Mouse (Mus musculus) left cerebral cortex, adult 18-20 months (tissue): ENCODE data around the gene Pcdh15. TPM values are rescaled to one million over a fixed set of nuclear protein-coding genes. Genes with fewer than 3 reads are reported as not detected.
A peak's percentile ranks its signal among the peaks of the same experiment; 100 is the strongest.

Source experiments
- DNase-seq, 2 experiments: peaks; one replicate each; pipeline ENCODE4 v3.0.0; 2021 to 2022; ENCODE audit warnings: low spot score in 2 of 2, mixed read lengths in 1 of 2
- long read RNA-seq, 2 experiments: library from polyadenylated mRNA; stranded (forward); transcript quantifications; one replicate each; pipeline ENCODE4 v2.0.0; 2021
- total RNA-seq, 2 experiments: library from RNA; stranded (reverse); gene quantifications; 2 replicates each; pipeline ENCODE4 v1.2.3; 2021

The Pcdh15 gene
- 10 to 100 TPM; 23.6 to 24.2 TPM for total RNA-seq
- long read RNA-seq, experiment 1, partial matches to known transcripts, result 1 of 4 reads
- long read RNA-seq, experiment 1, other reads (novel, unspliced or antisense), result 3 of 4 reads
- long read RNA-seq, experiment 2, partial matches to known transcripts, result 1 of 2 reads
- long read RNA-seq, experiment 2, other reads (novel, unspliced or antisense), result 1 of 2 reads

DNA sequence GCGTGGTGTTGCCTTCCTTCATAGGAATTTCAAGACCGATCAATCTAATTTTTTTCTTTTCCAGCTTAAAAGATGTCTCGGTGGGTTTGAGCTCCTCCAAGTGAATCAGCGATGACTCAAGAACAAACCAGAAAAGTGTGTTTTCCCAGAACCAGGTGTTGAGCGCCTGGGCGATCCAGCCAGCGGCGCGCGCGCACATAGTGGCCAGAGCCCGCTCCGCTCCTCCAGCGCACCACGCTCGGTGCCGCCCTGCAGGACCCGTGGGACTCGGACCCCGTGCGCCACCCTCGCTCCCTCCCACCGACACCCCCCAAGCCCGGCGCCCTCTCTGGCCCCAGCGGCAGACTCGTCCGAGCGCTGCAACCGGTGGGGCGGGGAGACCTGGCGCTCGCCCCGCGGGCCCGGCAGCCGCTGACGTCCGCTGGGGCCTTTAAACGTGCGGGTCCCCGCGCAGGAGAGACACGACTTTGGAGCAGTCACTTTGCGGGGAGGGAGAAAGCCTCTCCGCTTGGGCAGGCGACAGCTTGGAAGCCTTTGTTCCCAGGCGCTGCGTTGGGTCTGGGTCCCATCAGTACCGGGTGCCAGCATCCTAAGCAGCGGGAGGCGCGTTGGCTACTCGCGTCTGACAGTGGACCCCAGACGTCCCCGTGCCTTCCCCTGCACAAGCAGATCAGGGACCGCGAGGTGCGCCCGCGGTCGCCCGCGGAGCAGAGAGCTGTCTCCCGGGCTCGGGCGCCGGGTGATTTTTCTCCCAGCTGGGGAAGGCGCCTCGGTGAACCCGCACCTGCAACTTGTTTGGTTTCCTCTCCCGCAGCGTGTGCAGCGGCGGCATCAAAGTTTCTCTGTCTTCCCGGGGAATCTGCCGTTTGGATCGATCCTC lies at the start of gene Pcdh15:
Gene Pcdh15 (plus strand): TSS at position 377 of the 880 bp plus-strand sequence.
- peak; percentile 36 to 54 for DNase-seq

DNA sequence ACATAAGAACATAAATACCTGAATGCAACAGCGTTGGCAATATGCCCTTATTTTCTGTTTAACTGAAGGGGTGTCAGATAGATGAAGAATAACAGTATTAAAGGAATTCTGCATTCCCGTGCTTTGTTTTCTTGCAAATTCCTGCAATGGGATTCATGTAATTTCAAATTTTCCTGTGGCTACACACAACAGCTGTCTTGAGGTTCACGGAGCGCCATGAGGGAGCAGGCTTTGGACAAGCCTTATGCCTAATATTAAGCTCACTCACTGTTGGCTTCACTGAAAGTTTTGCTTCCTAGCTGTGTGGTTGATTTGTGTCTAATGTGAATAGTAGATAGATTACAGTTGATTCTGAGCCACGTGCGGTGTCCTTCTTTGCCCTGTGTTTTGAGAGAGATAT lies 47.1 kb upstream of the Pcdh15 start:
- DNase-seq, result no peak

DNA sequence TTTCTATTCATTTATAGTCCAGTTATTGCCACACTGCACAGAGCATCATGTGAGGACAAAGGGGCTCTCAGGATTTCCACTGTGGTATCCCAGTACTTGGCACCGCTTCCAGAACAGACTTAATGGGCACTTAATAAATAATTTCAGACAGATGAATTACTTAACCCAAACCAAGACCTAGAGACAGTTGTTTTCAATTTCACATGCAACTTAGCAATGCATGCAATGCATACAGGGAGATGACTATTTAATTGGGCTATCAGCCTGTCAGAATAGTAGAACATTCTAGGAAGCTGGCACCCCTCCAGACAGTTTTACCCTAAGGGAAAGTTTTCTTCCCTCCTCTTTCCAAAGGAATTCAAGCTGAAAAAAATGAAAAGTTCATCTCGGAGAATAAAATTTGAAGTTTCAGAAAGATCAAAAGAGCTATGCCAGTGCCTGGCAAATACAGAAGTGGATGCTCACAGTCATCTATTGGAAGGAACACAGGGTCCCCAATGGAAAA lies 39.4 kb upstream of the Pcdh15 start:
- DNase-seq, result no peak

DNA sequence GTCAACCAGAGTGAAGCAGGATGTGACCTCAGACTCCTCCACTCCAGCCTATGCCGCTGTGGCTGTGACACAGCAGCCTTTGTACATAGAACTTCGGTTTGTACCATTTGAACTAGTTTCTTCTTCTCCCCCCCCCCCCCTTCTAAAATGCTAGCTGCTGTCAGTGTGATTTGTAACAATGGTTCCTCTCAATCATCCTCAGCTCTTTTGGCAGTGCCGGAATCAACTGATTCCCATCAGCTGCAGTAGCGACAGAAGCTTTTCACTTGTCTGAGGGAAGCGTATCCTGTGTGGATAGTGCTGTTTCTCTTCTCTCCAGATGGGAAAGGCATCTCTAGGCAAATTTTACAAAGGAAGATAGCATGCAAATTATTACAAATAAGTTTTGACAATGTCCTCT lies 12.4 kb upstream of the Pcdh15 start:
- DNase-seq, result no peak

DNA sequence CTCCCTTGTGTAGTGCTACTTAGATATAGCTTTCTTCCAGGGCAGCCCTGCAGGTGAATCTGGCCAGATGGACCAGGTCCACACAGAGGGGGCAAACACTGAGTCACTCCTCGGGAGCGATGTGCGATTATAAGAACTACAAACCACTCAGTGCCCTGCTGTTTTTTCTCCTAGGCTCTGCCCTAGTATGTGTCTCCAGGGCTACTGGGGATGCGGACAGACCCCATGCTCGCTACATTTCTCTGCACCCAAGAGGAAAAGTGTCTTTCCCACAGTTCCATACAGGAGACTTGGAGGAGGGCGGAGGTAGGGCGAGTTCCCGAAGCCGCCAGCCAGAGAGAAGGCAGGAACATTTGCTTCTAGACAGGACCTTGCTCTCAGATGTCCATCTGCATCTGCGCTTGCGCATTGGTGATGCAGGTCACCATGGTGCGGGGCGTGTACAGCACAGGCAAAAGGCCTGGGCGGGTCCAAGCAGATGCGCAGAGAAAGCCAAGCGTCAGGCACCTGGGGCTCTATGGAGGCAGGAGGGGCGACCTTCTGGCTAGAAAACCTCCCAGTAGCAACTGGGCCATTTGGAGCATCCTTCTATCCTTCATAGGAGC lies 2.5 kb upstream of the Pcdh15 start:
- peak; percentile 63 to 79 for DNase-seq

DNA sequence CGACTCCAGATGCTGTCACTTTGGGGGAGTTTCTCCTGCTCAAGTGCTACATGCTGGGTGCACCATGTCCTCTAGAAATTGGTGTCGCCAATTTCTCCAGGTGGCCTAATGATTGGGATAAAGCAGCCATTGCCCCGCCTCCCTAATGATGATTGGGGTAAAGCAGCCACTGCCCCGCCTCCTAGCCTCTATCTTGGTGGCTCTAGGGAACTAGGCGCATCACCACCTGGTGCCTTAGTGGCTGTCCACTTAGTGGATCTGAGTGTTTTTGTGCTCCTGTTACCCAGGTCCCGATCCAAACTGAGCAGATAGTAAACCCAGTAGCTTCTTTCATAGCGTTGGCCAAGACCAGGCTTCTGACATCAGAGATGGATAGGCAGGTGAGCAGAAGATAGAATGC lies 2.0 kb upstream of the Pcdh15 start:
- DNase-seq, result peak; percentile 37 to 45

DNA sequence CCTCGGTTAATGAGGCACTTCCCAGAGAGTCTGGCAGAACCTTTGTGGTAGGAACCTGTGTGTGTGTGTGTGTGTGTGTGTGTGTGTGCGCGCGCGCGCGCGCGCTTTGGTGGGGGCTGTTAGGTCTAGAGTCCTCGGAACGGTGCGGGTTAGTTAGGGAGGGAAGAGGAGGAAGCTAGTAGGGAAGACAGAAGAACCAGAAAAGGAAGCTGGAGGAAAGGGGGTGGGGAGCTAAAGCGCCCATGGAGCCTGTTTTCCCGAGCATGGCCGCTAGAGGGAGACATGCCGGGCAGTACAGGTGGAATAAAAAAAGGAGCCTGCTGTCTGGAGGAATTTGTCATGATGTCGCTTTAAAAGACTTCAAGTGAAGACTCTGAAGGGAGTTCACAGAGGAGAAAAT lies 1.2 kb upstream of the Pcdh15 start:
- peak; percentile 82 to 90 for DNase-seq

DNA sequence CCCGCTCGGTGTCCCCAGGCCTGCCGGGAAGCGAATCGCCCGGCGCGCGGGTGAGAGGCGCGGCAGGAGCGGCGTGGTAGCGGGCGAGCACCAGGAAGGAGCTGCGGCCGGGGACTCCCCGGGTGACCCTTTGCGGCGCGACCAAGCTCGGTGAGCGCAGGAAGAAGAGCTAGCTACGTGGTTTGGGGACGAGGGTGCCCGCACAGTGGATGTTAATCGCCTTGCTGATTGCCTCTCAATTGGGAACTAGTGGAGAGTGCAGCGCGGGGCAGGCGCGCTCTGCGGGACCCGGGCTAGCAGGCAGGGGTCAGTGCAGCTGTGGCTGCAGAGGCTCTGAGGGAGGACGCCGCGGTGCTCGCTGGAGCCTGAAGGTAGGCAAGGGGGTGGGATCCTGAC lies 702 bp downstream of the Pcdh15 start:
- peak; percentile 28 to 44 for DNase-seq

DNA sequence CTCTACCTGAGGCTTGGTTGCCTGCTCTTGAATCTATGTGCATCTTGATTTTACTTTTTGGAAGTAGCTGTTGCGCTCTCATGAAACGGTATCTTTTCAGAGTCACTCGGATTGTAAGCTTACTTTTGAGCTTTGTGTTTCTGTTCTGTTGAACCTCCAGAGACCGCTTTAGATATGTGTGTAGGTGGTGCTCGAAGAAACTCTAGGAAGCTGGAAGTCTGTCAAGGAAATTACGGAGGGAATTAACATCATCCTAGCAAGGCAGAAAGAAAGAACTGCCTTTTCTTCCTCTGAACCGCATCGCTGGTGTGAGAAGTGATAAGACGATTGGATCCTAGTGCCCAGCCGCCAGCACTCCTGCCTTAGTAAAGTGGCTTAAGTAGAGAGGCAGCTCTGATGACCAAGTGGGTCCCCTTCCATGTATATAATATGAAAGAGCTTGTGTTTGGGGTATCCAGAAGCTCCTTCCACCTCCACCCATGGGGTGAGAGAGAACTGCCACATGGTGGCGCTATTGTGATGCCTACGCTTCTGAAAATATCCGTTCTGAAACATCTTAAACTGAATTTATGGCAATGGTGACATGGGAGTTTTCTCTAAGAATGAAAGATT lies 4.3 kb downstream of the Pcdh15 start:
- DNase-seq, result peak; percentile 45 to 67

DNA sequence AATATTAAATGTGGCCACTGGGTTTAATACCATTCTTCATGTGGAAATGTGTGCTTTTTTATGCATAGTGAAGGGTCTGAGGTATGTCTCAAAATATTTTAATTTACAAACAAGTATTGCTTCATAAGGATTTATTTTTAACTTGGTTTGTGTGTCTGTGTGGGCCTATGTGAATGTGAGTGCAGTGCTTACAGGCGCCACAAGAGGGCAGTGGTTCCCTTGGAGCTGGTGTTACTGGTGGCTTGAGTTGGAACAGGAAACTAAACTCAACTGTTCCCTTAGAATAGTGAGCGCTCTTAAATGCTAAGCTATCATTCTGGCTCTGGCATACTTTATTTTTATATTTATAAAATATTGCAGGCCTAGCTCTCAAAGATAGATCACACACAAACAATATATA lies 6.8 kb downstream of the Pcdh15 start:
- DNase-seq, result peak in 1 of 2 experiments; percentile 27

DNA sequence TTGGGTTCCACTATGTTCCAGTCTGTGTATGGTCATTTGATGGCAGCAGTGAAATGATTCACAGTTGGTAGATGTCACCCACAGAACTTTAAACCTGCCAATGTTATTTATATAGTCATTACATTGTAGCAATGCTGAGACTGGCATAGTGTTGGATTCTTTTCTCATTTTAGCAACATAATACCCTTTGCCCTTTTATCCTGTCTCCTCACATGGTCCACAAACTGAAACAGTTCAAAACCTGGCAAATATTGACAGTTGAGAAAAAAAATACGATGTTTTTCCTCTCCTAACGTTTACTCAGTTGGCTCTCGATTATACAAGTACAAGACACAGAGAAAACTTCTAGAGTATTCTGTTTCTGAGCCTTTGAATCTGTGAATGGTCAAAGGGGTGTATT lies 38.8 kb downstream of the Pcdh15 start:
- DNase-seq, result no peak

DNA sequence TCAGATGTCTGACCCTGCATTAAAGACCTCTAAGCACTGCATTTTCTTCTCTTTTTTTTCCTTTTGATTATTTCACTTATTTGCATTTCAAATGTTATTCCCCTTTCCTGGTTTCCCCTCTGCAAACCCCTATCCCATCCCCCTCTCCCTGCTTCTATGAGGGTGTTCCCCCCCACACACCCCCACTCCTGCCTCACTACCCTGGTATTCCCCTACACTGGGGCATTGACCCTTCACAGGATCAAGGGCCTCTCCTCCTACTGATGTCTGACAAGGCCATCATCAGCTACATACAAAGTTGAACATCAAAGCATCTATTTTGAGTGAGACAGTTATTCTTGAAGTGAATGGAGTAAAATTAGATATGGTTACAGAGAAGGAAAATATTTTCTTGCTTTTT lies 48.4 kb downstream of the Pcdh15 start:
- DNase-seq, result no peak

DNA sequence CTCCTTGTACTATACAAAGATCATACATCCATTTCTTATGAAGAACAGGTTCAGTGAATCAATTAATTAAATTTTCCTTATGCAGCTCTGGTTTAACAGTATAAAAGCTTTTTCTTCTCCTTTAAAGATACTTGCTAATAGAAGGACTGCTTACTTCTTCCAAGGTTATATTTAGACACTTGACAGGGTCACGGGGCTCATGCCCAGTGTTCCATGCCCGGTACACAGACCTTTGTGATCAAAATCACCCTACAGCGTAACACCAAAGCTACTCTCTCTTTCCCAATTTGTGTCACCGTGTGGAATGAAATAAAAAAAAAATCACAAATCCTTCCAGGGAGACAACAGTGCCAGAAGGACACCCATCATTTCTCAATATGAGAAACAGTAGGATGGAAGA lies 48.8 kb downstream of the Pcdh15 start:
- DNase-seq, result no peak

DNA sequence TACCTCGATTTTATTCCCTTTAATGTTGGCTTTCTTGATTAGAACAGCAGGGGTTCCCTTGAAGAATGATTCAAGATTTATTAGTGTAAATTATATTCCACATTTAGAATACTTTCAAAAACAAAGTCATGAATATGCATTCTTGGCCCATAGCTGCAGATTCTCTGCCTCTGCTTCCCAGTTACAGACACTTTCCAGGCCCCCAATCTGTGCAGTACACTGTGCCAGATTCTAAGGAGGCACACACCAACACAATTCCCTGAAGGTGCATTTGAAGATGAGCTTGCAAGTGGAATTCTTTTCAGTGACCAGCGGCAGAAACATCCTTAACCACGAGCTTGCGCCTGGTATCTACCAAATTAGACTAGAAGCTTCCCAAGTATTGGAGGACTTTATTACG lies 55.4 kb downstream of the Pcdh15 start:
- DNase-seq, result peak; percentile 19 to 56

DNA sequence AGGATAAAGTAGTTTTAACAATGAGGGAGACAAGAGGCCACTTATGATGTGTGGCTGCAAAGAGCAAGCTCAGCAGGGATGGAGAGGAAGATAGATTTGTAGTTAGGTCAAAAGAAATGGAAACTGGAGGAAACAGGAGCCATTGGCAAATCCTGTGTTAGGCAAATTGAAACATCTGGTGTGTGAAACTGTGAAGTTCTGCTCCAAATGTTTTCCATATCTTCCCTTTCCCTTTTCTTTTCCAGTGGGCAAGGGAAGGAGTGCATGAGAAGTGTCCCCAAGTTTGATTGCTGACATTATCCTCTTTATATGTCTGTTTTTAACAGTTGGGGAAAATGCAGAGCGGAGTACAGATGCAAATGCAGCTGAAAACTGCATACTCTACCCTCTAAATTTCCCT lies 62.6 kb downstream of the Pcdh15 start:
- peak; percentile 2 to 6 for DNase-seq

DNA sequence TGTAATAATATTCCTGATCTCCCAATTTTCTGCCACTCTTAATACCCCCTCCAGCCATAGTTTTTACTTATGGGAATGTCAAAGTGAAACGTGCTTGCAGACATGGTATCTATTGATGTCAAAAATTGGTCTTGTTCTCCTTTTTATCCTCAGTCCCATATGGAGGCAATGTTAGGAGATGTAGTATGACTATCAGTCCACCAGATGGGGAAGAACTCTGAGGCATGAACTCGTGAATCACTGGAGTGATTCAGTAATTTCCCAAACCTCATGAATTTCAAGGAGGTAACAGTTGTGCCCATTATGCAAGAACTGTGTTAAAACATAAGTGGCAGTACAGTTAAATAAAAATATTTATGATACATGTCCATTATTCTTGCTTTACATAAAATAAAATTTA lies 116.9 kb downstream of the Pcdh15 start:
- no peak for DNase-seq

DNA sequence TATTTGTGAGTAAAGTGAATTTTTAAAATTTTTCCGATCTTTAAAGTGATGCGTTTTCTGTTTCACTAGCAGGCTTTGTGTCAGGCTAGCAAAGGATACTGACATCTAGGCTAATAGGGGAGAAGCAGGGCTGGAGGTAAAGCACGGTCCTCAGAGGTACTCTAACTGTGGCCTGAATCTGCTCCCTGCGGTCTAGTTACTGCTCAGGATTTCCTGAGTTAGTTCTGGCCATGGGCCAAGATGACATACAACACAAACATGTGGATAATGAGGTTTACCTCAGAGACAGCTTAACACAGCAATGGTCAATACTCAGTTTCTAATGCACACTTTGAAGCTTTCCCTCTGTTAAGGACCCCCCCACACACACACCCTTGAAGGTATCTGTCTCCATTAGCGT lies 143.2 kb downstream of the Pcdh15 start:
- no peak for DNase-seq

DNA sequence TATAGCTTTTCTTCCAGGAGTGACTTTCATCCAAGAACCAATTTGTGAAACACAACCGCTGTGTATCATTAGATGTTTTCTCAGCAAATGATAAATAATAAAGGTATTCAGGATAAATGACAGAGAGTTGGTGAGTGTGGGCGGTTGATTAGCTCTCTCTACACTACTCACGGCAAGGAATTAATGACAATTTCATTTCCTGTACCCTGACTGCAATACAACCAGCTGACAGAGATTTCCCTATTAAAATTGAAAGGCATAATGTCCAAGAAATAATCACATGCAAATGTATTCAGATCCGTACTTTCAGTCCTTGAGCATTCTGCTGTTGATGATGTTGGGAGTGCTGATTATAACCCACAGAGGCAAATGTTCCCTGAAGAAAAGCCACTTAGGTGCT lies 181.3 kb downstream of the Pcdh15 start:
- no peak for DNase-seq

DNA sequence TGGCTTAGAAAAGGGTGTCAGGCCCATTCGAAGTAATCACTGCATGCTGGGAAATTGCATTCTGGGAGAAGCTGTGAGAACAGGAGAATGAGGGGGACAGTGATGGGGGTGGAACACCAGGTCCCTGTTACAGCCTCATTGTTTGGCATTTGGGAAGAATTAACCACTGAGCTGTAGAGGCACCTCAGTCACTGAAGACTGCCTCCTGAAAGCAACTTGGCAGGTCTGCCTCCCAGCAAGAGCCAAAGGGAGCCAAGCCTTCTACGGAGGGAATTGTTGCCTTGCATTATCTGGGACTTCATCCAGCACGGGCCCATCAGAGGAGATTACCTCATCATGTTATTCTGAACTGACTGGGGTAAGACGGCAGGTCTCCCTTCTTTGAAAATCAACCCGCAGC lies 197.3 kb downstream of the Pcdh15 start:
- no peak for DNase-seq

DNA sequence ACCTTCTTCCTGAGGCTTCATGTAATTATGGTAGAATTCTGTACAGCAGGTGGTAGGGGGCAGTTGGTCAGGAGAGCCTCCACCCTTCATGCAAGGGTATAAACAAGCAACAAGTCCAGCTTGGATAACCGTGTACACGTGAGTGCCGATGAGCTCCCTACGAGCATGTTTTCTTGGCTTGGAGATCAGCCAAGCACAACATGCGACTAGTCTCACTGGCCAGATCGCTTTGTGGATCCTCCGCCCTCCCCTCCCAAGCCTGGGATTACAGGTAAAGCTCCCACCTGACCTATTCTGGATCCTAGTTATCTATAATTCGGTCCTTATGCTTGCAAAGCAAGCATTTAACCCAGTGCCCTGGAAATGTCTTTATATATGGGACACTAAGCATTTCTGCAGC lies 202.8 kb downstream of the Pcdh15 start:
- DNase-seq, result no peak

DNA sequence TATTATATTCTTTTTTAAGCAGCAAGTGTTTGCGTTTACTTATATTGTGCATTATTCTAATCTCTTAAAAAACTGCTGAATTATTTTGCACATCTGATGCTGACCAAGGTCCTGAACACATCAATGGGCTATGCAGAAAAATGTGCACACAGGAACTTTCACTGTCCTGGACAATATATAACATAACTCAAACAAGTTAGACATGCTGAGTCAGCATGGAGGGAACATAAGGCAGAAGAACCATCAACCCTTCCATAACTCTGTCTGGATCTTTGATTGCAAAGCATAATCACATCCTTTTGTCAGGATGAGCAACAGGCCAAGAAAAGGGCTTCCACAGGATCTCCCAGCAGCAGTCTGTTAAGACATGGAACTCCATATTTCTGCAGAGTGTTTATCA lies 207.5 kb downstream of the Pcdh15 start:
- no peak for DNase-seq

DNA sequence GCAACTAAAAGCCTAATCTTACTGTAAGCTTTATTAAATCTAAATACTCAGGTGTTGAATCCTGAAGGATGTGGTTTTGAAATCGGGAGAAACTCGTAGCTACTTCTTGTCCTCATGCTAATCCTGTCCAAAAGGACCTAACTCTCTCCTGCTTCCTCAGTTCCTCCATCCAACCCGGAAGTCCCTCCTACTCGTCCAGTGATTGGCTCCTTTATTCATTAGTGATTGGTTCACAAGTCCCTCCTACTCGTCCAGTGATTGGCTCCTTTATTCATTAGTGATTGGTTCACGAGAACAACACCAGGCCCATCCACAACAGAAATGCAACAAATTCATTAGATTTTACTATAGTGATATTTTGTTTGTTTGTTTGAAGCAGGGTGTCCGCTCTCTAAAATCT lies 227.7 kb downstream of the Pcdh15 start:
- no peak for DNase-seq
